Comparison of ENCODE assay signal across 22 mouse cellular contexts in genomic region chr2:52602921-52603320, GRCm38 (mm10).
DNase-seq lines count a peak whose midpoint lies in the region; ATAC-seq and TF ChIP-seq lines count a peak whose summit lies in the region.
"Had no signal": no experiment of that assay in that cellular context is flagged by ENCODE, and none has a peak within 500 bp of the region (broad histone marks: within the 10 kb centered on the region; RNA-seq: fewer than 3 reads in every experiment).

No protein-coding gene starts in this region.

- no peak for TF ChIP-seq CTCF in lung, embryonic 14.5 days (IDR thresholded peaks at IDR 0.05; ENCODE audit: low read depth)

- H3K4me3 ChIP-seq in heart, embryonic 15.5 days = no peak overlapping the region
- H3K4me3 ChIP-seq in heart, embryonic 11.5 days (ENCODE audit: low read depth, low read length) = no peak overlapping the region
- no peak overlapping the region for H3K4me3 ChIP-seq in lung, embryonic 14.5 days (ENCODE audit: low read depth, low read length)
- no peak overlapping the region for H3K4me3 ChIP-seq in liver, embryonic 16.5 days (ENCODE audit: low read depth, low read length)
- H3K4me3 ChIP-seq in midbrain, embryonic 15.5 days = no peak overlapping the region
- H3K4me3 ChIP-seq: forebrain, embryonic 15.5 days; limb, embryonic 13.5 days; lung, embryonic 15.5 days; myocyte; neural tube, embryonic 12.5 days had no signal

- WGBS in heart, embryonic 15.5 days = 87% methylated on average over 8 of the region's 8 CpGs
- WGBS in heart, embryonic 11.5 days (ENCODE audit: insufficient replicate concordance) = 82% methylated on average over 8 of the region's 8 CpGs
- 68% methylated on average over 8 of the region's 8 CpGs for WGBS in lung, embryonic 14.5 days
- WGBS in liver, embryonic 16.5 days (ENCODE audit: insufficient replicate concordance) = 74% methylated on average over 8 of the region's 8 CpGs
- WGBS in midbrain, embryonic 15.5 days = 93% methylated on average over 8 of the region's 8 CpGs

- no peak overlapping the region for H3K9ac ChIP-seq in heart, embryonic 15.5 days
- H3K9ac ChIP-seq in heart, embryonic 11.5 days (ENCODE audit: low read depth, low read length) = no peak overlapping the region
- no peak overlapping the region for H3K9ac ChIP-seq in lung, embryonic 14.5 days
- H3K9ac ChIP-seq in liver, embryonic 16.5 days (ENCODE audit: low read depth, low read length) = no peak overlapping the region
- H3K9ac ChIP-seq in midbrain, embryonic 15.5 days = no peak overlapping the region
- H3K9ac ChIP-seq: forebrain, embryonic 15.5 days; hindbrain, embryonic 14.5 days; limb, embryonic 13.5 days; lung, embryonic 15.5 days; neural tube, embryonic 12.5 days had no signal

- peak; percentile 18 to 29 for DNase-seq in cerebellum, postnatal 10 days
- no peak for DNase-seq in cerebellum, postnatal 25 days
- peak; percentile 56 for DNase-seq in lung, embryonic 14.5 days
- no peak for DNase-seq in lung, adult 18-20 months
- DNase-seq: adrenal gland, adult 8-10 months; cerebellum, postnatal 36 days; kidney, postnatal 36 days; thymus, adult 2 months; thymus, postnatal 36 days had no signal

- H3K9me3 ChIP-seq in heart, embryonic 15.5 days (replicated peaks) = no peaks in the 10 kb centered on the region
- H3K9me3 ChIP-seq in heart, embryonic 11.5 days (replicated peaks; ENCODE audit: control insufficient read depth, low read length) = 0 out of 2 replicates have a peak, but pooled peaks cover 2% of the 10 kb centered on the region
- H3K9me3 ChIP-seq in lung, embryonic 14.5 days (ENCODE audit: low read depth, low read length) = no peaks in the 10 kb centered on the region
- H3K9me3 ChIP-seq in liver, embryonic 16.5 days (replicated peaks; ENCODE audit: control insufficient read depth, low read length) = no peaks in the 10 kb centered on the region
- no peaks in the 10 kb centered on the region for H3K9me3 ChIP-seq in midbrain, embryonic 15.5 days
- H3K9me3 ChIP-seq: forebrain, embryonic 15.5 days; limb, embryonic 13.5 days; lung, embryonic 15.5 days; neural tube, embryonic 12.5 days had no signal

- no peaks in the 10 kb centered on the region for H3K27me3 ChIP-seq in heart, embryonic 15.5 days
- H3K27me3 ChIP-seq in heart, embryonic 11.5 days (ENCODE audit: control insufficient read depth, insufficient read depth, low read length) = no peaks in the 10 kb centered on the region
- no peaks in the 10 kb centered on the region for H3K27me3 ChIP-seq in lung, embryonic 14.5 days (ENCODE audit: insufficient read depth, low read length)
- H3K27me3 ChIP-seq in liver, embryonic 16.5 days (ENCODE audit: control insufficient read depth, insufficient read depth, low read depth, low read length) = no peaks in the 10 kb centered on the region
- H3K27me3 ChIP-seq in midbrain, embryonic 15.5 days (replicated peaks) = no peaks in the 10 kb centered on the region
- H3K27me3 ChIP-seq: CH12.LX; forebrain, embryonic 15.5 days; limb, embryonic 13.5 days; lung, embryonic 15.5 days; neural tube, embryonic 12.5 days had no signal

- peaks cover 8% of the 10 kb centered on the region; the same call in 1 of the 2 replicates for H3K4me1 ChIP-seq in heart, embryonic 15.5 days (replicated peaks)
- H3K4me1 ChIP-seq in heart, embryonic 11.5 days (ENCODE audit: control insufficient read depth, insufficient read depth, low read length) = no peaks in the 10 kb centered on the region
- no peaks in the 10 kb centered on the region; the same call in 1 of the 2 replicates for H3K4me1 ChIP-seq in lung, embryonic 14.5 days (ENCODE audit: insufficient read depth)
- peaks cover 7% of the 10 kb centered on the region for H3K4me1 ChIP-seq in liver, embryonic 16.5 days (ENCODE audit: control insufficient read depth, low read depth, low read length)
- peaks cover 2% of the 10 kb centered on the region for H3K4me1 ChIP-seq in midbrain, embryonic 15.5 days
- H3K4me1 ChIP-seq: forebrain, embryonic 15.5 days; neural tube, embryonic 12.5 days had no signal

- ATAC-seq in heart, embryonic 15.5 days (replicated peaks; ENCODE audit: insufficient number of reproducible peaks, insufficient read depth, low FRiP score, low read depth) = no peak
- no peak for ATAC-seq in heart, embryonic 11.5 days (replicated peaks; ENCODE audit: insufficient number of reproducible peaks, low FRiP score, low TSS enrichment)
- no peak for ATAC-seq in lung, embryonic 14.5 days (ENCODE audit: insufficient read depth)
- no peak for ATAC-seq in liver, embryonic 16.5 days (ENCODE audit: low read depth)
- ATAC-seq in midbrain, embryonic 15.5 days (replicated peaks) = no peak
- ATAC-seq: forebrain, embryonic 15.5 days; intestine, postnatal 0 days had no signal

- no peaks in the 10 kb centered on the region for H3K36me3 ChIP-seq in heart, embryonic 15.5 days
- no peaks in the 10 kb centered on the region for H3K36me3 ChIP-seq in heart, embryonic 11.5 days (ENCODE audit: control insufficient read depth, insufficient read depth, low read length)
- H3K36me3 ChIP-seq in lung, embryonic 14.5 days (ENCODE audit: insufficient read depth) = no peaks in the 10 kb centered on the region
- H3K36me3 ChIP-seq in liver, embryonic 16.5 days (ENCODE audit: control insufficient read depth, insufficient read depth) = no peaks in the 10 kb centered on the region
- H3K36me3 ChIP-seq in midbrain, embryonic 15.5 days (replicated peaks) = no peaks in the 10 kb centered on the region
- H3K36me3 ChIP-seq: forebrain, embryonic 15.5 days; limb, embryonic 13.5 days; lung, embryonic 15.5 days; neural tube, embryonic 12.5 days had no signal

- H3K27ac ChIP-seq in heart, embryonic 15.5 days = no peak overlapping the region
- H3K27ac ChIP-seq in heart, embryonic 11.5 days (ENCODE audit: low read depth, low read length) = no peak overlapping the region
- no peak overlapping the region for H3K27ac ChIP-seq in lung, embryonic 14.5 days (ENCODE audit: low read depth)
- peak overlapping the region; percentile 83 for H3K27ac ChIP-seq in liver, embryonic 16.5 days (ENCODE audit: low read length)
- no peak overlapping the region for H3K27ac ChIP-seq in midbrain, embryonic 15.5 days
- H3K27ac ChIP-seq: forebrain, embryonic 15.5 days; hindbrain, embryonic 14.5 days; limb, embryonic 13.5 days; lung, embryonic 15.5 days; neural tube, embryonic 12.5 days had no signal

- peak overlapping the region; percentile 26; the same call in 1 of the 2 replicates for H3K4me2 ChIP-seq in heart, embryonic 15.5 days
- no peak overlapping the region for H3K4me2 ChIP-seq in heart, embryonic 11.5 days
- H3K4me2 ChIP-seq in lung, embryonic 14.5 days = no peak overlapping the region
- H3K4me2 ChIP-seq in liver, embryonic 16.5 days (ENCODE audit: low read depth, low read length) = no peak overlapping the region
- no peak overlapping the region for H3K4me2 ChIP-seq in midbrain, embryonic 15.5 days
- H3K4me2 ChIP-seq: forebrain, embryonic 15.5 days; hindbrain, embryonic 14.5 days; limb, embryonic 13.5 days; lung, embryonic 15.5 days; midbrain, embryonic 11.5 days; neural tube, embryonic 12.5 days had no signal

Comparison
In these comparisons a context has a peak if more than half of its experiments do, and no peak if none do; other contexts are left out.
1. DNase-seq: peak in cerebellum, postnatal 10 days (2 of 2) and lung, embryonic 14.5 days (single experiment); none in cerebellum, postnatal 25 days (0 of 2) and lung, adult 18-20 months (0 of 2).